Mouse (Mus musculus) embryonic facial prominence, embryonic 15.5 days (tissue): ENCODE results near the gene Phc1. TPM values are rescaled to one million over a fixed set of nuclear protein-coding genes. Genes with fewer than 3 reads are reported as not detected.
"Not testable (repeated sequence)": the region's sequence is repeated elsewhere in the genome, so short reads cannot be mapped to it uniquely, and the experiment has no call there.

Experiments
- ATAC-seq: fragments of 200-750 bp; cut with Nextera tagmentation; 2 replicates; pipeline ENCODE4 v1.8.0; 2017; ENCODE audit warnings: low read depth, moderate TSS enrichment; ENCODE audit not compliant: insufficient number of reproducible peaks, low FRiP score, low TSS enrichment
- H3K27ac ChIP-seq: fragments of 300-500 bp; sonication (generic); replicated peaks from 2 replicates; pipeline ENCODE4 v1.5.1; 2015; ENCODE audit warnings: mild to moderate bottlenecking, inconsistent platforms
- H3K27me3 ChIP-seq: fragments of 300-500 bp; sonication (generic); 2 replicates; pipeline ENCODE4 v1.6.1; 2015; ENCODE audit warnings: inconsistent platforms
- H3K36me3 ChIP-seq: fragments of 300-500 bp; sonication (generic); 2 replicates; pipeline ENCODE4 v1.6.1; 2015; ENCODE audit warnings: mild to moderate bottlenecking, inconsistent platforms
- H3K4me1 ChIP-seq: fragments of 300-500 bp; sonication (generic); 2 replicates; pipeline ENCODE4 v1.6.1; 2015; ENCODE audit warnings: inconsistent platforms
- H3K4me2 ChIP-seq: fragments of 300-500 bp; sonication (generic); replicated peaks from 2 replicates; pipeline ENCODE4 v1.6.1; 2015; ENCODE audit warnings: mild to moderate bottlenecking, inconsistent platforms
- H3K4me3 ChIP-seq: fragments of 300-500 bp; sonication (generic); replicated peaks from 2 replicates; pipeline ENCODE4 v1.5.1; 2015; ENCODE audit warnings: mild to moderate bottlenecking, inconsistent platforms
- H3K9ac ChIP-seq: fragments of 300-500 bp; sonication (generic); 2 replicates; pipeline ENCODE4 v1.6.1; 2015; ENCODE audit warnings: inconsistent platforms
- H3K9me3 ChIP-seq: fragments of 300-500 bp; sonication (generic); replicated peaks from 2 replicates; pipeline ENCODE4 v1.6.1; 2016; ENCODE audit warnings: inconsistent platforms
- WGBS: fragments of 180-500 bp; shearing (Covaris S2); methylation state at CpG from one replicate; pipeline ENCODE4 v1.1.7; 2015; 5-methylcytosine and 5-hydroxymethylcytosine counted together
- polyA plus RNA-seq: library from polyadenylated mRNA; unstranded; fragments of >200 nt; fragmentation: Nextera tagmentation; extraction: Ambion mirVana; gene quantifications from 2 replicates; pipeline ENCODE4 v1.2.1, GENCODE M21; 2015

Phc1 gene
- polyA plus RNA-seq, 1 experiment from 2014 or later = 19.6 TPM

GRCm38 (mm10) chr6:122357089-122357488, 16.7 kb upstream of the Phc1 start:
- 90% methylated on average over 1 of the region's 1 CpGs for WGBS

GRCm38 (mm10) chr6:122355909-122356308, 15.5 kb upstream of the Phc1 start:
- no peak overlapping the region for H3K4me3 ChIP-seq
- ATAC-seq = no peak
- H3K9me3 ChIP-seq = no peaks in the 10 kb centered on the region
- H3K4me2 ChIP-seq = no peak overlapping the region
- H3K9ac ChIP-seq = no peak overlapping the region
- H3K27ac ChIP-seq = no peak overlapping the region
- no peaks in the 10 kb centered on the region for H3K4me1 ChIP-seq
- 58% methylated on average over 9 of the region's 9 CpGs for WGBS
- H3K27me3 ChIP-seq = no peaks in the 10 kb centered on the region
- no peaks in the 10 kb centered on the region for H3K36me3 ChIP-seq

More at GRCm38 (mm10) chr6:122357089-122357488, 16.7 kb upstream of the Phc1 start:
- no peak overlapping the region for H3K4me2 ChIP-seq
- H3K9me3 ChIP-seq = no peaks in the 10 kb centered on the region
- no peak overlapping the region for H3K4me3 ChIP-seq
- no peaks in the 10 kb centered on the region for H3K27me3 ChIP-seq
- H3K4me1 ChIP-seq = no peaks in the 10 kb centered on the region
- H3K27ac ChIP-seq = no peak overlapping the region
- no peaks in the 10 kb centered on the region for H3K36me3 ChIP-seq
- no peak for ATAC-seq
- no peak overlapping the region for H3K9ac ChIP-seq

- not testable (repeated sequence) for H3K9me3 ChIP-seq, H3K4me1 ChIP-seq, H3K27me3 ChIP-seq, H3K4me2 ChIP-seq, H3K9ac ChIP-seq, H3K4me3 ChIP-seq, H3K36me3 ChIP-seq, ATAC-seq, H3K27ac ChIP-seq
- 70% methylated on average over 1 of the region's 1 CpGs for WGBS
These were observed 7.0 kb upstream of the Phc1 start for GRCm38 (mm10) chr6:122347326-122347725.

GRCm38 (mm10) chr6:122346399-122346798, 6.0 kb upstream of the Phc1 start:
- 75% methylated on average over 7 of the region's 7 CpGs for WGBS
- H3K27ac ChIP-seq = no peak overlapping the region
- ATAC-seq = no peak

GRCm38 (mm10) chr6:122345731-122346130, 5.4 kb upstream of the Phc1 start:
- 69% methylated on average over 6 of the region's 6 CpGs for WGBS
- Histone ChIP-seq H3K27ac (no peak overlapping the region), H3K9me3 (no peaks in the 10 kb centered on the region), H3K4me2 (no peak overlapping the region), H3K4me3 (no peak overlapping the region), H3K9ac (no peak overlapping the region), H3K36me3 (no peaks in the 10 kb centered on the region), H3K4me1 (peaks cover 3% of the 10 kb centered on the region; the same call in 1 of the 2 replicates), H3K27me3 (no peaks in the 10 kb centered on the region)
- ATAC-seq = no peak

More at GRCm38 (mm10) chr6:122346399-122346798, 6.0 kb upstream of the Phc1 start:
- Histone ChIP-seq H3K9me3 (no peaks in the 10 kb centered on the region), H3K4me3 (no peak overlapping the region), H3K27me3 (no peaks in the 10 kb centered on the region), H3K36me3 (no peaks in the 10 kb centered on the region), H3K9ac (no peak overlapping the region), H3K4me1 (no peaks in the 10 kb centered on the region; the same call in 1 of the 2 replicates), H3K4me2 (no peak overlapping the region)

GRCm38 (mm10) chr6:122344386-122345116, 4.2 kb upstream of the Phc1 start:
- H3K9ac ChIP-seq = no peak overlapping the region
- ATAC-seq = no peak
- no peaks in the 10 kb centered on the region for H3K36me3 ChIP-seq
- H3K4me3 ChIP-seq = no peak overlapping the region
- 41% methylated on average over 9 of the region's 9 CpGs for WGBS
- H3K4me2 ChIP-seq = no peak overlapping the region
- no peak overlapping the region for H3K27ac ChIP-seq
- H3K27me3 ChIP-seq = no peaks in the 10 kb centered on the region
- peaks cover 5% of the 10 kb centered on the region; the same call in 1 of the 2 replicates for H3K4me1 ChIP-seq
- H3K9me3 ChIP-seq = no peaks in the 10 kb centered on the region

GRCm38 (mm10) chr6:122343719-122344118, 3.4 kb upstream of the Phc1 start:
- Histone ChIP-seq H3K4me1 (peaks cover 8% of the 10 kb centered on the region), H3K4me3 (no peak overlapping the region), H3K36me3 (no peaks in the 10 kb centered on the region), H3K4me2 (no peak overlapping the region), H3K9me3 (no peaks in the 10 kb centered on the region), H3K27me3 (no peaks in the 10 kb centered on the region), H3K9ac (no peak overlapping the region), H3K27ac (no peak overlapping the region)
- WGBS = 63% methylated on average over 10 of the region's 10 CpGs
- no peak for ATAC-seq

- H3K36me3 ChIP-seq = no peaks in the 10 kb centered on the region
- 21% methylated on average over 5 of the region's 5 CpGs for WGBS
- peaks cover 14% of the 10 kb centered on the region for H3K4me1 ChIP-seq
- ATAC-seq = no peak
- no peak overlapping the region for H3K27ac ChIP-seq
- H3K9ac ChIP-seq = no peak overlapping the region
- no peak overlapping the region for H3K4me3 ChIP-seq
- no peaks in the 10 kb centered on the region for H3K9me3 ChIP-seq
- H3K27me3 ChIP-seq = no peaks in the 10 kb centered on the region
- H3K4me2 ChIP-seq = no peak overlapping the region
These were observed 1.8 kb upstream of the Phc1 start for GRCm38 (mm10) chr6:122342125-122342524.

- Histone ChIP-seq H3K36me3 (0 out of 2 replicates have a peak, but pooled peaks cover 5% of the 10 kb centered on the region), H3K27me3 (no peaks in the 10 kb centered on the region), H3K9me3 (no peaks in the 10 kb centered on the region), H3K4me2 (peak overlapping the region; percentile 63), H3K27ac (no peak overlapping the region), H3K9ac (no peak overlapping the region), H3K4me3 (no peak overlapping the region), H3K4me1 (peaks cover 14% of the 10 kb centered on the region)
- WGBS = 41% methylated on average over 7 of the region's 7 CpGs
- ATAC-seq = no peak
These were observed 863 bp upstream of the Phc1 start for GRCm38 (mm10) chr6:122341038-122341810.

GRCm38 (mm10) chr6:122339648-122340341, 566 bp downstream of the Phc1 start:
- peak overlapping the region; percentile 70 for H3K4me3 ChIP-seq
- peaks cover 14% of the 10 kb centered on the region for H3K4me1 ChIP-seq
- H3K4me2 ChIP-seq = peak overlapping the region; percentile 63
- ATAC-seq = peak; percentile 91
- H3K36me3 ChIP-seq = peaks cover 11% of the 10 kb centered on the region
- peak overlapping the region; percentile 60 for H3K9ac ChIP-seq
- H3K27ac ChIP-seq = peak overlapping the region; percentile 96
- no peaks in the 10 kb centered on the region for H3K9me3 ChIP-seq
- WGBS = 0% methylated on average over 19 of the region's 71 CpGs
- H3K27me3 ChIP-seq = no peaks in the 10 kb centered on the region

GRCm38 (mm10) chr6:122339047-122339647, 1.2 kb downstream of the Phc1 start:
- peak overlapping the region; percentile 96 for H3K27ac ChIP-seq
- H3K4me1 ChIP-seq = peaks cover 14% of the 10 kb centered on the region
- WGBS = under 1% methylated on average over 44 of the region's 51 CpGs
- peak; percentile 78 for ATAC-seq
- peak overlapping the region; percentile 63 for H3K4me2 ChIP-seq
- H3K27me3 ChIP-seq = no peaks in the 10 kb centered on the region
- peaks cover 12% of the 10 kb centered on the region for H3K36me3 ChIP-seq
- peak overlapping the region; percentile 60 for H3K9ac ChIP-seq
- peak overlapping the region; percentile 70 for H3K4me3 ChIP-seq
- H3K9me3 ChIP-seq = no peaks in the 10 kb centered on the region
